Mouse (Mus musculus): ENCODE measurements around the gene Shisa6. TPM values are rescaled to one million over a fixed set of nuclear protein-coding genes. Genes with fewer than 3 reads are reported as not detected.

Shisa6 gene
- polyA plus RNA-seq, 1 experiment from 2014 or later, result not detected

DNA sequence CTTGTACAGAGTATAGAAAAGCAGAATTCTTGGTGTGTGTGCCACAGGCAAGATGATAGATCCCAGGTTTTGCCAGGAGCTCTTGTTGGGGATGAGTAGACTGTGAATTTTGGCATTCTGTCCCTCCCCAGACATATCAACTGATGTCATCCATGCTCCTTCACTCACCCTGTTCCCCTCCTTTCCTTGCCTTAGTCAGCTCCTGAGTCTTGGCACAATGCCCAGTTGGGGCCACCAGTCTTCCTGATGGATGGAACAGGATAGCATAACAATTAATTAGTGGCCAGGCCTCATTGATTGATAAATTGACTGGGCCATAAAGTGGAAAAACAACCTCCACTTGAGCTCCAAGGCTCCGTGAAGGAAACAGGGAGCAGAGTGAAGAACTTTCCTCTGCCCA lies 292.9 kb downstream of the Shisa6 start:
- Histone ChIP-seq H3K36me3 (ENCODE audit: inconsistent target) (no peaks in the 10 kb centered on the region), H3K4me3 (ENCODE audit: inconsistent target) (no peak overlapping the region), H3K79me2 (ENCODE audit: inconsistent target) (no peaks in the 10 kb centered on the region), H3K27ac (no peak overlapping the region)
- WGBS (ENCODE audit: missing documents), result 42% methylated on average over 1 of the region's 1 CpGs

DNA sequence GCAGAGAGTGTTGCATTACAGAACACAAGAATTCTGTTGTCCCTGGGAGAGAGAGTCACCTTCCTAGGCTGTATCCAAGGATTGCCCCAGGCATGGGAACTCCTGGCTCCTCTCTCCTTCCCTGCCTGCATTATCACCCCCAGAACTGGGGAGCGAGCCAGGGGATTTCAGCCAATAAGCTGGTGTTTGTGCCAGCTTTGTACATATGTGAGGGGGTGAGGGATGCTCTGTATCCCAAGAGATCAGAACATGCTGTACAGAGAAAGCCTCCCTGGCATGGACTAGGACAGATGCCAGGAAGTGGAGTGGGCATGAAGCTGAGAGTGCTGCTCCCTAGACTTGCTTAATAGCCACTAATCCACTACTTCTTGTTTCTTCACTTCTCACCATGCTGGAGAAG lies 303.6 kb downstream of the Shisa6 start:
- no peak overlapping the region for H3K27ac ChIP-seq
- 64% methylated on average over 1 of the region's 1 CpGs for WGBS (ENCODE audit: missing documents)
- H3K4me3 ChIP-seq (ENCODE audit: inconsistent target), result no peak overlapping the region
- no peaks in the 10 kb centered on the region for H3K79me2 ChIP-seq (ENCODE audit: inconsistent target)
- H3K36me3 ChIP-seq (ENCODE audit: inconsistent target), result no peaks in the 10 kb centered on the region

GRCm38 (mm10) chr11:66218469-66218868 lies 307.3 kb downstream of the Shisa6 start:
- H3K27ac ChIP-seq, result no peak overlapping the region
- WGBS (ENCODE audit: missing documents), result 80% methylated on average over 3 of the region's 3 CpGs
- H3K4me3 ChIP-seq (ENCODE audit: inconsistent target), result no peak overlapping the region
- no peaks in the 10 kb centered on the region for H3K36me3 ChIP-seq (ENCODE audit: inconsistent target)
- no peaks in the 10 kb centered on the region for H3K79me2 ChIP-seq (ENCODE audit: inconsistent target)

DNA sequence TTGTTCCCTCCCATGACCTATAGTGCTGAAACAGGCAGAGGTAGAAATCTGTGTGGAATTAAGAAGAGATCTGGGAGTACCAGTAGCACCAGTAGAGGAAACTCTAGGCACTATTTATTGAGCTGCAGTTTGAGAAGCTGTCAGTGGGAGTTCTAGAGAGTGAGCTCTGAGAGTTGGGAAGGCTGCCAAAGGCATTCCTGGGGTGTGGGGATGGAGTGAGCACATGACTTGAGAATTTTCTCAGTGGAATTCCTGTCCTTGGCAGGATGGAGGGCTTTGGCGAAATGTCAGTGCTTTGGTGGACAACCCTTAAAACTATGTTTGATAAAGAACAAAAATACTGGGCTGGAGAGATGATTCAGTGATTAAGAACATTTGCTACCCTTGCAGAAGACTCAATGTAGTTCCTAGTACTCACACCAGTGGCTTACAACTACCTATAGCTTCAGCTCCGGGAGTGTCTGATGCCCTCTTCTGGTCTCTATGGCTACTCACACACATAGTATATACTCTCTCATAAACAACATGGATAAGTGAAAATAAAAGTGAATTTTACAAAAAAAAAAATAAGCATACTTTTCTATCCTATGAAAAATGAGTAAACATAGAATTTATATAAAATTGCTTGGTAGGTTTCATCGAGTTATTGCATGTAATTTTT lies 337.0 kb downstream of the Shisa6 start:
- no peak overlapping the region for H3K4me3 ChIP-seq (ENCODE audit: inconsistent target)
- H3K36me3 ChIP-seq (ENCODE audit: inconsistent target), result no peaks in the 10 kb centered on the region
- H3K79me2 ChIP-seq (ENCODE audit: inconsistent target), result no peaks in the 10 kb centered on the region
- 78% methylated on average over 3 of the region's 3 CpGs for WGBS (ENCODE audit: missing documents)
- no peak overlapping the region for H3K27ac ChIP-seq

DNA sequence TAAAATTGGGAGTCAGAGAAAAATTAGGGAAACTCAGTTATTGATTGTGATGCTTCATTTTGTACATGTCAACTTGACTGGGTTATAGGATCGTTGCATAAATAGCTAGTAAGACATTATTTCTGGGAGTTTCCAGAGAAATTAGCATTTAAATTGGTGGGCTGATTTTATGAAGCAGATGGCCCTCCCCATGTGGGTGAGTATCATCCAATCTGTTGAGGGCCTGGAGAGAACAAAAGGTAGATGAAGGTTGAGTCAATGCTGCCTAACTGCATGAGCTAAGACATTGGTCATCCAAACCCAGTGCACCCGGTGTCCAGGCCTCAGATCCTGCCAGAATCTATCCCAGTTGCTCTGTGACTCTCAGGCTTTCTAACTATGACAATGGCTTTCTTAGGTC lies 337.6 kb downstream of the Shisa6 start:
- H3K27ac ChIP-seq, result no peak overlapping the region
- H3K4me3 ChIP-seq (ENCODE audit: inconsistent target), result no peak overlapping the region
- 83% methylated on average over 2 of the region's 2 CpGs for WGBS (ENCODE audit: missing documents)
- H3K36me3 ChIP-seq (ENCODE audit: inconsistent target), result no peaks in the 10 kb centered on the region
- no peaks in the 10 kb centered on the region for H3K79me2 ChIP-seq (ENCODE audit: inconsistent target)

DNA sequence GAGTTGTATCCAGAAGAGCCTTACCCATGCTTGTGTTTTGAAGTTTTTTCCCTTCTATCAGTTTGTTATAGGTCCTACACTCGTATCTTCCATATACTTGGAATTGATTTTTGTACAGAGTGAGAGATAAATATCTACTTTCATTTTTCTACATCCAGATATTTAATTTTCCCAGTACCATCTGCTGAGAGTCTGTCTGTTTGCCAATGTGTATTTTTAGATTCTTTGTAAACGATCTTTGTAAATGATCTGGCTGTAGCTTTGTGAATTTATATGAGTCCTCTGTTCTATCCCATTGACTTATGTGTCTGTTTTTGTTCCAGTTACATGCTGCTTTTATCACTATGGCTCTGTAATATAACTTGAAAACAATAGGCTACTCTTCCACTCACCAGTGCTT lies 348.0 kb downstream of the Shisa6 start:
- Histone ChIP-seq H3K79me2 (ENCODE audit: inconsistent target) (no peaks in the 10 kb centered on the region), H3K27ac (no peak overlapping the region), H3K36me3 (ENCODE audit: inconsistent target) (no peaks in the 10 kb centered on the region), H3K4me3 (ENCODE audit: inconsistent target) (no peak overlapping the region)
- 94% methylated on average over 2 of the region's 2 CpGs for WGBS (ENCODE audit: missing documents)

- Histone ChIP-seq H3K36me3 (ENCODE audit: inconsistent target) (no peaks in the 10 kb centered on the region), H3K27ac (no peak within 1 kb of the TSS), H3K79me2 (ENCODE audit: inconsistent target) (no peaks in the 10 kb centered on the region), H3K4me3 (ENCODE audit: inconsistent target) (no peak within 1 kb of the TSS)
- WGBS (ENCODE audit: missing documents), result 4% methylated on average over 50 of the region's 53 CpGs
Observed at GRCm38 (mm10) chr11:66167801-66168651, 357.7 kb downstream of the Shisa6 start, which contains the start of gene Dnah9. TSS of gene Dnah9 (minus strand) at chr11:66168551.

GRCm38 (mm10) chr11:66164022-66164421 lies 361.7 kb downstream of the Shisa6 start:
- 95% methylated on average over 2 of the region's 2 CpGs for WGBS (ENCODE audit: missing documents)
- no peaks in the 10 kb centered on the region for H3K36me3 ChIP-seq (ENCODE audit: inconsistent target)
- H3K79me2 ChIP-seq (ENCODE audit: inconsistent target), result no peaks in the 10 kb centered on the region
- H3K27ac ChIP-seq, result no peak overlapping the region
- H3K4me3 ChIP-seq (ENCODE audit: inconsistent target), result no peak overlapping the region
